Mouse (Mus musculus) forelimb bud, embryonic 11.5 days (tissue): ENCODE data around the gene Ccnl1.
A peak's percentile ranks its signal among the peaks of the same experiment; 100 is the strongest.

Experiments used
- DNase-seq: peaks from one replicate; pipeline ENCODE4 v3.0.0-alpha.2; 2012; ENCODE audit warnings: low read depth, low spot score

The Ccnl1 gene

DNA sequence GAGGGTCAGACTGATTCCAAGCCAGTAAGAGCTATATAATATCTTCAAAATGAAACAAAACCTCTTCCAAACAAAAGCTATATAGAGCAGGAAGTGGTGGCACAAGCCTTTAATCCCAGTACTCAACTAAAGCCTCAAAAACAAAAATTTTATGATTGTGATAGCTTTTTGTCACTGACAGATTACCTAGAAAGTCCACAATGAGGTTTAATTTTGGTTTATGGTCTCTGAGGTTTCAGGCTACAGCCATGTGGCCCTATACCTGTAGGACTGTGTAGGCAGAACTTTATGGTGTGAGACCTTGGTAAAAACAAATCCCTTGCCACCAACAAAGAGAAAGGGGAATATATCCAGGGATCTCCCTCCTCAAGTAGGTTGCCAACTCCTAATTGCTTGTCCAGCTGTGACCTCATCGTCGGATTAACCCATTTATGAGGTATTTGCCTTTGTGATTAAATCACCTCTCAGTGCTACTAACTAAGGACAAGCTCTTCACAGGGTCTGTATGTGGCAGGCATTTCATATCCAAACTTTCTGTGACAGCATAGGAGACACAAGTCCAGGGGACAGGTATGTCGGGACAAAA is 1.5 kb upstream of the Ccnl1 start:
- no peak for DNase-seq

GRCm38 (mm10) chr3:65958840-65959185 is 764 bp upstream of the Ccnl1 start:
- DNase-seq = no peak

GRCm38 (mm10) chr3:65957271-65958101 is 563 bp downstream of the Ccnl1 start:
- peak; percentile 58 for DNase-seq

GRCm38 (mm10) chr3:65954499-65955391 is 3.3 kb downstream of the Ccnl1 start:
- peak; percentile 42 for DNase-seq

DNA sequence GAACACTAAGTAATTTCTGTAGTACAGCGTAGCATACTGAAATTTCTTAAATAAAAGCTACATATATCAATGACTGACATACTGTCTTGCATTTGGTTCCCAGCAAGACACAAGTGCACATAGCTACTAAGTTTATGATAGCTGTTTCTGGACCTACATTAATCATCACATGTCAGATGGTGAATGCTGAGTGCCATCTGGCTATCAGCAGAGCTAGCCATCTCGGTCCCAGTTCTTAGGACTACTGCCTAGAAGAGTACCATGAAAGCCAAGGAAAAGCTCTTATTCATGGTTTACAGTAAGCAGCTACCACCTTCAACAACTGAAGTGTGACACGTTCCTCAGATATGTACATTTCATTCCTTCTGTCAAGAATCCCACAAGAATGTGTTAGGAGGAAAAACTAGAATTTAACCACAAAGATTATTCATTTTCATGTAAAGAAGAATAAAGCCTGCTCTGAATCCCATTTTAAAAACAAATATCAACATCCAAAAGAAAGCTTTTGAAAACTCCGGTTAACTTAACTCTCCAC is 7.2 kb downstream of the Ccnl1 start:
- DNase-seq = no peak

DNA sequence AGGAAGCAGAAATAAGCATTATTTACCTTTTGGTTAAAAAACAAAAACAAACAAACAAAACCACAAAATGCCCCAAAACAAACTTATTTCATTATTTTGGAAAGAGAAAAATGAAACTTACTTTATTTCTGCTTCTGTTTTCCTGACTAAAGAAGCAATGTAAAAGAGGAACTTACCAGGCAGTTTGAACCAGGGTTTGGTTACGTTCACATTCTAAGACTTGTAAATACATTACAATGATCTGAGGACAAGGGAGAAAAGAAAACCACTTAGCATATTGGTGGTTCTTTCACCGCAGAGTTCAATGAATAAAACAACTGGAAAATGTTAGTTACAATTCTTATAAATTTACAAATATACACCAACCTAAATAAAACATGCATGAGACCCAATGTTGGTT is 7.7 kb downstream of the Ccnl1 start:
- DNase-seq = no peak

GRCm38 (mm10) chr3:65945277-65945932 is 12.6 kb downstream of the Ccnl1 start:
- no peak for DNase-seq

DNA sequence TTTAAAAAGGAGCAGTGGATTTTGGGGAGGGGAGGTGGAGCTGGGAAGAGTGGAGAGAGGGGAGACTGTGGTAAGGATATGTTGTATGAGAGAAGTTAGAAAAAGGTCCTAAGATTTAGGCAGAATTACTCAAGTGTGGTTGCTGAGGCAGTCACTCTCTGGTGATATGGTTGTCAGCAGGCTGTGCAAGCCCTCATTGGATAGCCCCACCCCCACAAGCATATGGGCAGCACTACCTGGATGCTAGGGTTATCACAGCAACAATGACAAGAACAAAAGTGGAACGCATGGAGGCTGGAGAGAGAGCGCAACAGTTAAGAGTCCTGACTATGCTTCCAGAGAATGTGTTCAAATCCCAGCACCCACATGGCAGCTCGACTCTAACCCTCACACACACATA is 13.3 kb downstream of the Ccnl1 start:
- DNase-seq = no peak

GRCm38 (mm10) chr3:65943453-65943852 is 14.6 kb downstream of the Ccnl1 start:
- no peak for DNase-seq

DNA sequence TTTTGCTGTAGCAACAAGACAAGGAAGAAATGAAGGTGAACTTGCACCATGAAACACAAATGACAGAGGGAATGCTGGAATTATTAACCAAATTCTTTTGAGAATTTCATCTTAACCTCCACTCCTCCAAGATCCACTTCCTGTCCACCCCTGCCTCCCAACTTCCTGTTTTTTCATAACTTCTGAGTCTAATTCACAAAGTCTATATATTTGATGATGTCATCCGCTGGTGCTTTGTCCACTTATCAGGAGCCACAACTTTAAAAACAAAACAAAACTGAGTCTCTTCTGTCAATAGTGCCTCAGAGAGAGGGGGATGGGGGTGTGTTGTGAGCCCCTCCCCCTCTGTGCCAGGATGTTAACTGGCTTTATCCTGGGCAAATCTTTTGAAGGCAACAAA is 17.0 kb downstream of the Ccnl1 start:
- no peak for DNase-seq

DNA sequence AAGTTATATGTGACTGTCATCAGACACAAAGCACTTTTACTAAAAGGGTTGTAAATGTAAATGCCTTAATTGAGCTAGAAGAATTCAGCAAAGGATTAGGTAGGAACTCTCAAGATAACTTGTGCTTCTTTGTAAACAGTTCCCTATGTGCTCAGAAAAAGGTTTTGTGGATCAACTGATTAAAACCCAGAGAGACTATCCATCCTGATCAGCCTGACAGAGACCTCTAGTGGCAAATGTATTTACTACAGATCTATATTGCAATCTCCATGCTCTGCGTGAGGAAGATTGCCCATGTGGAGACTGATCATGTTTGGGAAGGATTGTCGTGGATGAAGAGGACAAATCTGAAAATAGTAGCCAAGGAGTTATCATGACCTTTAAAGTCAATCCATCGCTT is 19.8 kb downstream of the Ccnl1 start:
- DNase-seq = peak; percentile 34

DNA sequence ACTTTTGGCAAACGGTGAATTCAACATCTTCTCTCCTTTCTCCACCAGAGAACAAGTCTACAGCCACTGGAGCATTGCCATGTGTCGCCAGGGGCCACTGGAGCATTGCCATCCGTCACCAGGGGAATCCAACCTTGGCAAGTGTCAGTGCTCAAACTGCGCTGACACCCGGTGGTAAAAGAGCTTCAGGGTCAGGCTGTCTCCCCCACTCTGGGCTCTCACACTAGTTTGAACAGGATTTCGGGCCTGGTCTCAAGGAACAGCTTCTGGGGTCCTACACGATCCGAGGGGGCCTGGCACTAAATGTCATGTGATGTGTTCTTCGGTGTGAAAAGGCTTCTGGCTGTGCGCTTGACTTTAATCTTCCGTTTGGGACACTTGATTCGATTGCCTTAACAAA is 21.7 kb downstream of the Ccnl1 start:
- DNase-seq = no peak

- no peak for DNase-seq
Measured at GRCm38 (mm10) chr3:65935153-65935552, 22.9 kb downstream of the Ccnl1 start.

DNA sequence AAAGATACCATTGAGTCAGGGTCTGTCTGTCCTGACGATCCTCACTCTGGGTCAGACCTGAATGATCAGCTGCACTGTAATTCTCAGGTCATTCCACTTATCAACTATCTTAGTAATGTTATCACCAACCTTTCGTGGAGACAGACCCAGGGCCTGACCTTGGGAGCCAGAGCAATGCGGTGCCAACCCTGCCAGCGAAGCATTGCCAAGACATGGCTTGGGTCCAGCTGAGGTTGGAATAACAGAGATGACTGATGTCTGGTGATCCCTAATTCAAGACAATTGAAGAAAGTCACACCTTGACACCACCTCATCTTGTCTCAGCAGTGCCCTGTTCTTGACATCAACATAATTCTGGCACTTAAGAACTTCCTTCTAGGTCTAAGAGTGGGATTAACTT is 24.3 kb downstream of the Ccnl1 start:
- no peak for DNase-seq

- no peak for DNase-seq
Measured at GRCm38 (mm10) chr3:65931542-65931941, 26.5 kb downstream of the Ccnl1 start.

DNA sequence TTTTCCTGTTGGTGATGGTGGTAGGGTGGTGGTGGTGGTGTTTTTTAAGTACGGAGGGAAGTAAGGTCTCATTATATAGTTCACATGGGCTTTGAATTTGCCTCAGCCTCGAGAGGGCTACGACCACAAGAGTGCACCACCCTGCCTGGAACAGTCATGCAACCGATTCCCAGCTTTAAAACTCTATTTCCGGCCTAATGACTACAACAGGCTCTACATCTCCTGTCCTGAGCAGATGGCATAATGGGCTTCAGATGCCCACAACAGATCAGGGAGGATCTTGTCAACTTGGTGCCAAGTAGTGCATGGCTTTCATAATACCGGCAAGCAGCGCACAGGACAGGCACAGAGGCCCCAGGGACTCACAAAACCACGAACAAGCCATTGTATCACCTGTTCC is 27.4 kb downstream of the Ccnl1 start:
- no peak for DNase-seq

GRCm38 (mm10) chr3:65929821-65930633 is 28.0 kb downstream of the Ccnl1 start:
- peak; percentile 86 for DNase-seq

GRCm38 (mm10) chr3:65929304-65929783 is 28.7 kb downstream of the Ccnl1 start:
- peak; percentile 88 for DNase-seq

- no peak for DNase-seq
Measured at GRCm38 (mm10) chr3:65928614-65929272, 29.3 kb downstream of the Ccnl1 start.

DNA sequence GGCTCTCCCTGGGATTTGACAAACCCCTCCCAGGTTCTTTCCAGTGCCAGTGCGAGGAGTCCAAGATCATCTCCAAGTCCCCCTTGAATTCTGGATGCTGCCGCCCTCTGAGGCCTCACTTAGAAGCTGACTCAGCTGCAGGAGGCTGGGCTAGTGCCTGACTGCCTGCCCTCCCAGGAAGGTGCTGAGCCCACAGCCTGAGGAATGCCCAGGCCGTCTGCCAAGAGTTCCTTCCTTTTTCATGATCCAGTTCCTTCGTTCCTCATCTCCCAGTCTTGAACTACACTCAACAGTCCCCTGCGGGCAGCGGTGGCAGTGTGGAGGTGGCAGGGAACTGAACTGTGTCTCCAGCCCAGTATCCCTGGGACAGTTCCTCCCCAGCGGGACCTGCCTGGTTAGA is 30.4 kb downstream of the Ccnl1 start:
- no peak for DNase-seq
